Mouse (Mus musculus) CH12.LX (cell line): ENCODE data around the gene Ptges3. TPM values are rescaled to one million over a fixed set of nuclear protein-coding genes. Genes with fewer than 3 reads are reported as not detected.
A peak's percentile ranks its signal among the peaks of the same experiment; 100 is the strongest.

ENCODE experiments used
- DNase-seq: peaks from one replicate; pipeline ENCODE4 v3.0.0-alpha.2; 2013; ENCODE audit errors: extremely low read depth
- H3K27ac ChIP-seq: 2 replicates; pipeline ENCODE4 v1.5.1; 2012; ENCODE audit warnings: low read depth, mild to moderate bottlenecking, control low read depth, moderate library complexity; ENCODE audit not compliant: insufficient read depth
- H3K27me3 ChIP-seq: replicated peaks from 2 replicates; pipeline ENCODE3; 2012; ENCODE audit warnings: inconsistent platforms
- H3K36me3 ChIP-seq, 2 experiments: replicated peaks in 1 of 2; 2 replicates each; pipeline versions ENCODE3 to v1.6.1; 2012; ENCODE audit warnings: inconsistent platforms in 1 of 2, low read length in 1 of 2, mild to moderate bottlenecking in 1 of 2, mixed read lengths in 1 of 2, moderate library complexity in 1 of 2; ENCODE audit not compliant: control insufficient read depth in 1 of 2, insufficient read depth in 1 of 2
- H3K4me1 ChIP-seq, 2 experiments: 2 replicates each; pipeline ENCODE4 v1.6.1; 2012; ENCODE audit warnings: inconsistent platforms in 1 of 2, moderate library complexity in 1 of 2; ENCODE audit not compliant: insufficient read depth in 2 of 2, control insufficient read depth in 1 of 2
- H3K4me2 ChIP-seq: 2 replicates; pipeline ENCODE4 v1.6.1; 2012; ENCODE audit warnings: low read depth, mild to moderate bottlenecking, control low read depth; ENCODE audit not compliant: poor library complexity, insufficient read depth, severe bottlenecking
- H3K4me3 ChIP-seq, 3 experiments: fragments of 150-350 bp in 1 of 3; sonication (generic) in 1 of 3; replicated peaks in 1 of 3; 2 replicates each; pipeline versions ENCODE3 to v1.5.1; 2011 to 2012; ENCODE audit warnings: low read depth in 2 of 3, low read length in 2 of 3, mild to moderate bottlenecking in 2 of 3, moderate library complexity in 2 of 3, control low read depth in 1 of 3, improper control_type of control experiment in 1 of 3, inconsistent platforms in 1 of 3, mixed read lengths in 1 of 3; ENCODE audit not compliant: poor library complexity in 1 of 3
- H3K79me2 ChIP-seq: replicated peaks from 2 replicates; pipeline ENCODE4 v1.6.1; 2012; ENCODE audit warnings: mild to moderate bottlenecking, moderate library complexity; ENCODE audit not compliant: control insufficient read depth, poor library complexity, insufficient read depth, severe bottlenecking; ENCODE audit errors: extremely low read depth
- H3K9ac ChIP-seq: 2 replicates; pipeline ENCODE4 v1.6.1; 2012; ENCODE audit warnings: low read depth, mild to moderate bottlenecking, control low read depth, moderate library complexity; ENCODE audit not compliant: insufficient read depth
- H3K9me3 ChIP-seq: replicated peaks from 2 replicates; pipeline ENCODE3; 2012; ENCODE audit warnings: low read length, inconsistent platforms, mixed read lengths
- BHLHE40 ChIP-seq: IDR thresholded peaks from 2 replicates; pipeline ENCODE4 v1.6.1; 2011; ENCODE audit warnings: mild to moderate bottlenecking, low read depth, low read length, improper control_type of control experiment
- CHD1 ChIP-seq: IDR thresholded peaks from 2 replicates; pipeline ENCODE4 v1.6.1; 2012; ENCODE audit warnings: low read depth, low read length, improper control_type of control experiment, inconsistent platforms
- E2F4 ChIP-seq: IDR thresholded peaks from 2 replicates; pipeline ENCODE4 v1.6.1; 2011; ENCODE audit warnings: low read depth, low read length, improper control_type of control experiment; ENCODE audit not compliant: insufficient replicate concordance
- ELF1 ChIP-seq: IDR thresholded peaks from 2 replicates; pipeline ENCODE4 v1.6.1; 2014; ENCODE audit warnings: low read depth, mild to moderate bottlenecking, inconsistent platforms, low read length, improper control_type of control experiment
- EP300 ChIP-seq: IDR thresholded peaks from 2 replicates; pipeline ENCODE4 v1.6.1; 2011; ENCODE audit warnings: low read length, improper control_type of control experiment
- ETS1 ChIP-seq: conservative IDR thresholded peaks from 2 replicates; pipeline ENCODE4 v1.6.1; 2012; ENCODE audit warnings: low read depth, mild to moderate bottlenecking, inconsistent platforms, low read length, improper control_type of control experiment, moderate library complexity
- GABPA ChIP-seq: IDR thresholded peaks from 2 replicates; pipeline ENCODE4 v1.6.1; 2012; ENCODE audit warnings: low read depth, low read length, improper control_type of control experiment, inconsistent platforms; ENCODE audit not compliant: insufficient replicate concordance
- HCFC1 ChIP-seq: IDR thresholded peaks from 2 replicates; pipeline ENCODE4 v1.6.1; 2012; ENCODE audit warnings: low read depth, mild to moderate bottlenecking, inconsistent platforms, low read length, improper control_type of control experiment
- IRF4 ChIP-seq: IDR thresholded peaks from 2 replicates; pipeline ENCODE4 v1.6.1; 2014; ENCODE audit warnings: low read depth, mild to moderate bottlenecking, inconsistent platforms, low read length, improper control_type of control experiment
- JUND ChIP-seq: conservative IDR thresholded peaks from 2 replicates; pipeline ENCODE4 v1.6.1; 2011; ENCODE audit warnings: low read depth, low read length, improper control_type of control experiment
- KAT2A ChIP-seq: IDR thresholded peaks from 2 replicates; pipeline ENCODE4 v1.6.1; 2012; ENCODE audit warnings: low read length, improper control_type of control experiment, inconsistent platforms; ENCODE audit not compliant: insufficient replicate concordance
- MAFK ChIP-seq: IDR thresholded peaks from 2 replicates; pipeline ENCODE4 v1.6.1; 2011; ENCODE audit warnings: low read length, improper control_type of control experiment; ENCODE audit not compliant: insufficient replicate concordance
- MAZ ChIP-seq: IDR thresholded peaks from 2 replicates; pipeline ENCODE4 v1.6.1; 2012; ENCODE audit warnings: low read depth, mild to moderate bottlenecking, inconsistent platforms, low read length, improper control_type of control experiment, moderate library complexity
- MEF2A ChIP-seq: IDR thresholded peaks from 2 replicates; pipeline ENCODE4 v1.6.1; 2014; ENCODE audit warnings: low read depth, mild to moderate bottlenecking, inconsistent platforms, low read length, improper control_type of control experiment, borderline replicate concordance
- MXI1 ChIP-seq: IDR thresholded peaks from 2 replicates; pipeline ENCODE4 v1.6.1; 2011; ENCODE audit warnings: mild to moderate bottlenecking, low read depth, low read length, improper control_type of control experiment
- MYC ChIP-seq: IDR thresholded peaks from 2 replicates; pipeline ENCODE4 v1.6.1; 2011; ENCODE audit warnings: low read depth, mild to moderate bottlenecking, improper control_type of control experiment, low read length
- NELFE ChIP-seq: IDR thresholded peaks from 2 replicates; pipeline ENCODE4 v1.6.1; 2011; ENCODE audit warnings: low read depth, low read length, improper control_type of control experiment
- PAX5 ChIP-seq: IDR thresholded peaks from 2 replicates; pipeline ENCODE4 v1.6.1; 2012; ENCODE audit warnings: low read length, inconsistent platforms, mixed read lengths
- POLR2A ChIP-seq: IDR thresholded peaks from 2 replicates; pipeline ENCODE4 v1.6.1; 2011; ENCODE audit warnings: low read depth, mild to moderate bottlenecking, improper control_type of control experiment, low read length
- POLR2AphosphoS2 ChIP-seq: IDR thresholded peaks from 2 replicates; pipeline ENCODE4 v1.6.1; 2011; ENCODE audit warnings: low read depth, low read length, improper control_type of control experiment
- RAD21 ChIP-seq: IDR thresholded peaks from 2 replicates; pipeline ENCODE4 v1.6.1; 2011; ENCODE audit warnings: low read depth, mild to moderate bottlenecking, low read length, improper control_type of control experiment, moderate library complexity
- RCOR1 ChIP-seq: conservative IDR thresholded peaks from 2 replicates; pipeline ENCODE4 v1.6.1; 2012; ENCODE audit warnings: low read depth, mild to moderate bottlenecking, inconsistent platforms, low read length, improper control_type of control experiment
- SMC3 ChIP-seq: IDR thresholded peaks from 2 replicates; pipeline ENCODE4 v1.6.1; 2011; ENCODE audit warnings: low read depth, low read length, improper control_type of control experiment
- TBP ChIP-seq: conservative IDR thresholded peaks from 2 replicates; pipeline ENCODE4 v1.6.1; 2011; ENCODE audit warnings: low read depth, low read length, improper control_type of control experiment
- TCF12 ChIP-seq: IDR thresholded peaks from 2 replicates; pipeline ENCODE4 v1.6.1; 2014; ENCODE audit warnings: low read depth, mild to moderate bottlenecking, inconsistent platforms, low read length, improper control_type of control experiment
- UBTF ChIP-seq: IDR thresholded peaks from 2 replicates; pipeline ENCODE4 v1.6.1; 2012; ENCODE audit warnings: low read depth, mild to moderate bottlenecking, inconsistent platforms, low read length, improper control_type of control experiment, moderate library complexity
- USF1 ChIP-seq: IDR thresholded peaks from 2 replicates; pipeline ENCODE4 v1.6.1; 2014; ENCODE audit warnings: low read depth, mild to moderate bottlenecking, inconsistent platforms, low read length, improper control_type of control experiment
- ZKSCAN1 ChIP-seq: IDR thresholded peaks from 2 replicates; pipeline ENCODE4 v1.6.1; 2012; ENCODE audit warnings: low read depth, inconsistent platforms, low read length, improper control_type of control experiment, borderline replicate concordance
- ZMIZ1 ChIP-seq: IDR thresholded peaks from 2 replicates; pipeline ENCODE4 v1.6.1; 2012; ENCODE audit warnings: low read depth, mild to moderate bottlenecking, inconsistent platforms, low read length, improper control_type of control experiment
- ZNF384 ChIP-seq: IDR thresholded peaks from 2 replicates; pipeline ENCODE4 v1.6.1; 2012; ENCODE audit warnings: low read depth, low read length, improper control_type of control experiment, inconsistent platforms
- dilution Hi-C: fragments of 300-500 bp; cut with MboI; formaldehyde crosslinking; loops from 2 replicates; pipeline ENCODE4 v1.14.3; 2020; ENCODE audit warnings: low sequenced_read_pairs; ENCODE audit not compliant: extremely low pct_unique_long_range_greater_than_20kb, extremely low pct_ligation_motif_present
- in situ Hi-C: fragments of 300-500 bp; cut with MboI; formaldehyde crosslinking; loops from 3 replicates; pipeline ENCODE4 v1.14.3; 2019; ENCODE audit warnings: low sequenced_read_pairs, low pct_ligation_motif_present, low pct_unique_long_range_greater_than_20kb, mixed read lengths
- polyA plus RNA-seq: library from polyadenylated mRNA; unstranded; fragments of >175 nt; gene quantifications from 2 replicates; pipeline ENCODE4 v1.2.1, GENCODE M21; 2012; ENCODE audit warnings: low read depth; ENCODE audit not compliant: insufficient read length
- total RNA-seq, 2 experiments: library from RNA; depleted of rRNA; stranded (reverse); fragments of 300-350 nt in 1 of 2; fragments of >200 nt in 1 of 2; gene quantifications; 2 replicates each; pipeline ENCODE4 v1.2.3; 2012 to 2014

Gene Ptges3
- total and polyA plus RNA-seq, 3 experiments = 124 to 274 (median 196) TPM

- TF ChIP-seq RCOR1 (no peak), NELFE (no peak; the same call in 1 of the 2 replicates), E2F4 (no peak), MYC (no peak), MEF2A (no peak), PAX5 (no peak), ZMIZ1 (no peak; the same call in 1 of the 2 replicates), POLR2AphosphoS2 (no peak)
- TF ChIP-seq, all 38 proteins: peak for 4
Measured at GRCm38 (mm10) chr10:128091564-128092505, 33.1 kb downstream of the Ptges3 start, which contains the start of gene Baz2a (continued).

GRCm38 (mm10) chr10:128092506-128093495 is 34.0 kb downstream of the Ptges3 start:
- peaks cover 13% of the 10 kb centered on the region for H3K79me2 ChIP-seq
- peak overlapping the region; percentile 95 for H3K4me2 ChIP-seq
- peaks cover 4 to 57% of the 10 kb centered on the region in 2 experiments; a peak in 3 of 4 replicates for H3K4me1 ChIP-seq
- H3K36me3 ChIP-seq = peaks cover 23 to 25% of the 10 kb centered on the region in 2 experiments
- peak overlapping the region; percentile 83 for H3K27ac ChIP-seq
- no peaks in the 10 kb centered on the region for H3K27me3 ChIP-seq
- H3K9me3 ChIP-seq = no peaks in the 10 kb centered on the region
- dilution Hi-C loops = no loop called here
- in situ Hi-C loops = loop anchor here (5.0 to 10.0 kb wide), 2 partner anchors 52 to 100 kb away; partner anchors contain the start of gene Gls2
- H3K9ac ChIP-seq = peak overlapping the region; percentile 87
- H3K4me3 ChIP-seq = peak overlapping the region; percentile 78 to 90 (median 86)
- peak; percentile 73 for DNase-seq
- TF ChIP-seq ZNF384 = no peak
- no peak for TF ChIP-seq EP300
- TF ChIP-seq TBP = no peak
- no peak for TF ChIP-seq NELFE
- TF ChIP-seq KAT2A = no peak
- no peak for TF ChIP-seq CHD1
- 0 out of 2 replicates have a peak, but pooled peaks have one; percentile 13 for TF ChIP-seq TCF12
- peak; percentile 12; the same call in 1 of the 2 replicates for TF ChIP-seq SMC3
- 0 out of 2 replicates have a peak, but pooled peaks have one; percentile 35 for TF ChIP-seq MAZ
- TF ChIP-seq MYC = no peak
- TF ChIP-seq ZKSCAN1 = no peak
- no peak for TF ChIP-seq BHLHE40
- TF ChIP-seq ETS1 = no peak
- TF ChIP-seq IRF4 = no peak; the same call in 1 of the 2 replicates
- no peak for TF ChIP-seq USF1
- TF ChIP-seq MAFK = no peak
- TF ChIP-seq HCFC1 = no peak; the same call in 1 of the 2 replicates
- TF ChIP-seq GABPA = no peak
- peak; percentile 35 for TF ChIP-seq ELF1
- TF ChIP-seq ZMIZ1 = no peak
- TF ChIP-seq RCOR1 = no peak
- peak; percentile 32; the same call in 1 of the 2 replicates for TF ChIP-seq MEF2A
- peak; percentile 28 for TF ChIP-seq MXI1
- 0 out of 2 replicates have a peak, but pooled peaks have one; percentile 38 for TF ChIP-seq UBTF
- TF ChIP-seq JUND = no peak
- TF ChIP-seq RAD21 = peak; percentile 23
- peak; percentile 42; the same call in 1 of the 2 replicates for TF ChIP-seq POLR2A
